Mouse (Mus musculus) intestine, embryonic 15.5 days (tissue): ENCODE data around the gene Golga1. TPM values are rescaled to one million over a fixed set of nuclear protein-coding genes. Genes with fewer than 3 reads are reported as not detected.
A peak's percentile ranks its signal among the peaks of the same experiment; 100 is the strongest.

Source experiments
- ATAC-seq: fragments of 200-750 bp; cut with Nextera tagmentation; 2 replicates; pipeline ENCODE4 v1.8.0; 2017; ENCODE audit warnings: moderate TSS enrichment, moderate library complexity
- H3K27ac ChIP-seq: fragments of 300-500 bp; sonication (generic); 2 replicates; pipeline ENCODE4 v1.5.1; 2015; ENCODE audit warnings: mild to moderate bottlenecking, inconsistent platforms
- H3K27me3 ChIP-seq: fragments of 300-500 bp; sonication (generic); replicated peaks from 2 replicates; pipeline ENCODE4 v1.6.1; 2015; ENCODE audit warnings: inconsistent platforms
- H3K36me3 ChIP-seq: fragments of 300-500 bp; sonication (generic); 2 replicates; pipeline ENCODE4 v1.6.1; 2015; ENCODE audit warnings: inconsistent platforms
- H3K4me1 ChIP-seq: fragments of 300-500 bp; sonication (generic); replicated peaks from 2 replicates; pipeline ENCODE4 v1.6.1; 2015; ENCODE audit warnings: inconsistent platforms
- H3K4me2 ChIP-seq: fragments of 300-500 bp; sonication (generic); replicated peaks from 2 replicates; pipeline ENCODE4 v1.6.1; 2015; ENCODE audit warnings: mild to moderate bottlenecking, inconsistent platforms
- H3K4me3 ChIP-seq: fragments of 300-500 bp; sonication (generic); replicated peaks from 2 replicates; pipeline ENCODE4 v1.5.1; 2015; ENCODE audit warnings: inconsistent platforms
- H3K9ac ChIP-seq: fragments of 300-500 bp; sonication (generic); 2 replicates; pipeline ENCODE4 v1.6.1; 2015; ENCODE audit warnings: inconsistent platforms
- H3K9me3 ChIP-seq: fragments of 300-500 bp; sonication (generic); 2 replicates; pipeline ENCODE4 v1.6.1; 2016; ENCODE audit warnings: inconsistent platforms
- WGBS: fragments of 180-500 bp; shearing (Covaris S2); methylation state at CpG from one replicate; pipeline ENCODE4 v1.1.7; 2015; 5-methylcytosine and 5-hydroxymethylcytosine counted together
- polyA plus RNA-seq: library from polyadenylated mRNA; unstranded; fragments of >200 nt; fragmentation: Nextera tagmentation; extraction: Ambion mirVana; gene quantifications from 2 replicates; pipeline ENCODE4 v1.2.1, GENCODE M21; 2015

The Golga1 gene
- polyA plus RNA-seq, 1 experiment from 2014 or later, result 28.9 TPM

DNA sequence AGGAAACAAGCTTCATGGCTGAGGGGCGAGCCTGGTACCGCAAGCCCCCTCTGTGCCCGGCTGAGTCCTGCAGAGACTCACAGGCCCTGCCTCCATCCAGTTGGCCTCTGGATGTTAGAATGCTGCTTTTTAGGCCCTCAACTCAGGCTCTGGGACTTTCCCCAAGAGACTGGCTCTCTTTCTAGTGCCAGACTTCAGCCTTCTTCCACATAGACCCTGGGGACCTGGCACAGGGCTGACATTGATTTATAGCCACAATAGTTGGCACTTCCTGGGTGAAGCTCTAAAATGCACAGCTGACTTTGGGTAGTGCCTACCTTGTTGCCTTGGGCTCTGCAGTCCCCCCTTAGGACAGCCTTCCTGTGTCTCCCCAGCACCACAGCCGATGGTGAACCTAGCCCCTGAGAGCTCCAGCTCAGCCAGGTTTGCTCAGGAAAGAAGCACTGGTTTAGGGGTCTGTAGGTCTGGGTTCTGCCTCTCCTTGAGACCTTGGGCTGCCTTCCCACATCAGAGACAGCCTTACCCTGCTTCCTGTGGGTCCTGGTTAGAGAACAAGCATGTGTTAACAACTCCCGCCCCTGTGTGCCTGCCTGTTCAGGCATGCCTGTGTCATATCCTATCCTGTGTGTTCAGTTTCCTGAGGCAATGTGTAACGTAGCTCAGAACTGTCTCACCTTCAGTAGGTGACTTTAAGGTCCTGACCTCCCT is 77.4 kb downstream of the Golga1 start:
- no peak for ATAC-seq
- H3K9me3 ChIP-seq, result no peaks in the 10 kb centered on the region
- no peak overlapping the region for H3K4me3 ChIP-seq
- no peak overlapping the region for H3K4me2 ChIP-seq
- no peak overlapping the region for H3K9ac ChIP-seq
- 81% methylated on average over 6 of the region's 6 CpGs for WGBS
- H3K27ac ChIP-seq, result no peak overlapping the region
- H3K4me1 ChIP-seq, result no peaks in the 10 kb centered on the region
- H3K36me3 ChIP-seq, result no peaks in the 10 kb centered on the region
- H3K27me3 ChIP-seq, result no peaks in the 10 kb centered on the region

DNA sequence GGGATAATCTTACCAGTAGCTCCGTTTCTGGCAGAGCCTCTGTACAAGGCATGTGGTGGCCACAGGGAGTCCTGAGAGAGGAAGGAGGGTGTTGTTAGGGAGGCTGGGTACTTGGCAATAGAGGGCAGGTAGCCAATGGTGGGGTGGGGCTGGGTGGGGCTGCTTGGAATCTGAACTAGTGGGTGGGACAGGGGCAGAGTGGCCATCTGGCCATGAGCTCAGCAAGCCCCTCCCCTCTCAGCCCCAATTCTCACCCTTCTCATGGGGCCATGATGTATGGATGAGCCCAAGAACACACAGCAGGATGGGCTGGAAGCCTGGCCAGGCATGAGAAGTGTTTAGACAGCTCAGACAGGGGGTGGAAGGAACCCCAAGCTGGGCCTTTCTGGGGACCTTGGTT is 78.0 kb downstream of the Golga1 start:
- Histone ChIP-seq H3K9me3 (no peaks in the 10 kb centered on the region), H3K4me1 (no peaks in the 10 kb centered on the region), H3K27ac (no peak overlapping the region), H3K4me3 (no peak overlapping the region), H3K4me2 (no peak overlapping the region), H3K27me3 (no peaks in the 10 kb centered on the region), H3K36me3 (no peaks in the 10 kb centered on the region), H3K9ac (no peak overlapping the region)
- 64% methylated on average over 1 of the region's 1 CpGs for WGBS
- ATAC-seq, result peak; percentile 54

- Histone ChIP-seq H3K27ac (no peak overlapping the region), H3K27me3 (no peaks in the 10 kb centered on the region), H3K4me2 (no peak overlapping the region), H3K4me3 (no peak overlapping the region), H3K36me3 (no peaks in the 10 kb centered on the region), H3K9me3 (no peaks in the 10 kb centered on the region), H3K4me1 (no peaks in the 10 kb centered on the region), H3K9ac (no peak overlapping the region)
- 80% methylated on average over 3 of the region's 3 CpGs for WGBS
- no peak for ATAC-seq
Measured at GRCm38 (mm10) chr2:38986580-38986979, 78.8 kb downstream of the Golga1 start.

DNA sequence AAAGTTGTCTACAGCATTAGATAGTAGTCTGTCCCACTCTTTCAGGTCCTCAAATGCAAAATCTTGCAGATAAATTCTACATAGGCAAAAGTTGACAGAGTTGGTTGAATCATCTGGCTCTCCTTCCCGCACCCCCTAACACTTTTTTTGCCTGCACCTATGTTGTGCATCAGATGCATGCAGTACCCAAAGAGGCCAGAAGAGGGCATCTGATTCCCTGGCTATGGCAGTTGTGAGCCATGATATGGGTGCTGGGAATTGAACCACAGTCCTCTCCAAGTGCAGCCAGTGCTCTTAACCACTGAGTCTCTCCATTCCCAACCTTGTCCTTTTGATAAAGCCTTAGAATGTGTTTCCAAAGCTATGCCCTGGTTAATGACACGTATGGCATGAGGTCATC is 81.9 kb downstream of the Golga1 start:
- 94% methylated on average over 2 of the region's 2 CpGs for WGBS
- Histone ChIP-seq H3K4me1 (no peaks in the 10 kb centered on the region), H3K9ac (no peak overlapping the region), H3K36me3 (no peaks in the 10 kb centered on the region), H3K4me2 (no peak overlapping the region), H3K27ac (no peak overlapping the region), H3K9me3 (no peaks in the 10 kb centered on the region), H3K4me3 (no peak overlapping the region), H3K27me3 (no peaks in the 10 kb centered on the region)
- ATAC-seq, result no peak

GRCm38 (mm10) chr2:38977837-38978236 is 87.5 kb downstream of the Golga1 start:
- ATAC-seq, result no peak
- Histone ChIP-seq H3K4me3 (no peak overlapping the region), H3K4me2 (no peak overlapping the region), H3K36me3 (no peaks in the 10 kb centered on the region), H3K27ac (no peak overlapping the region), H3K9ac (no peak overlapping the region), H3K4me1 (no peaks in the 10 kb centered on the region), H3K9me3 (no peaks in the 10 kb centered on the region), H3K27me3 (no peaks in the 10 kb centered on the region; the same call in 1 of the 2 replicates)
- WGBS, result 77% methylated on average over 4 of the region's 4 CpGs

- Histone ChIP-seq H3K4me3 (no peak overlapping the region), H3K27ac (no peak overlapping the region), H3K9ac (no peak overlapping the region), H3K27me3 (no peaks in the 10 kb centered on the region; the same call in 1 of the 2 replicates), H3K36me3 (no peaks in the 10 kb centered on the region), H3K9me3 (no peaks in the 10 kb centered on the region), H3K4me1 (no peaks in the 10 kb centered on the region), H3K4me2 (no peak overlapping the region)
- no peak for ATAC-seq
- 81% methylated on average over 21 of the region's 21 CpGs for WGBS
Measured at GRCm38 (mm10) chr2:38975941-38976805, 89.2 kb downstream of the Golga1 start.

GRCm38 (mm10) chr2:38975181-38975580 is 90.2 kb downstream of the Golga1 start:
- Histone ChIP-seq H3K9ac (no peak overlapping the region), H3K4me2 (no peak overlapping the region), H3K9me3 (no peaks in the 10 kb centered on the region), H3K27me3 (no peaks in the 10 kb centered on the region; the same call in 1 of the 2 replicates), H3K4me1 (no peaks in the 10 kb centered on the region), H3K27ac (no peak overlapping the region), H3K36me3 (no peaks in the 10 kb centered on the region), H3K4me3 (no peak overlapping the region)
- WGBS, result 74% methylated on average over 3 of the region's 3 CpGs
- ATAC-seq, result no peak

GRCm38 (mm10) chr2:38974171-38974570 is 91.2 kb downstream of the Golga1 start:
- H3K4me2 ChIP-seq, result no peak overlapping the region
- H3K4me1 ChIP-seq, result no peaks in the 10 kb centered on the region
- H3K9me3 ChIP-seq, result no peaks in the 10 kb centered on the region
- no peaks in the 10 kb centered on the region; the same call in 1 of the 2 replicates for H3K27me3 ChIP-seq
- ATAC-seq, result no peak
- no peaks in the 10 kb centered on the region for H3K36me3 ChIP-seq
- WGBS, result 54% methylated on average over 2 of the region's 2 CpGs
- H3K4me3 ChIP-seq, result no peak overlapping the region
- no peak overlapping the region for H3K9ac ChIP-seq
- no peak overlapping the region for H3K27ac ChIP-seq

DNA sequence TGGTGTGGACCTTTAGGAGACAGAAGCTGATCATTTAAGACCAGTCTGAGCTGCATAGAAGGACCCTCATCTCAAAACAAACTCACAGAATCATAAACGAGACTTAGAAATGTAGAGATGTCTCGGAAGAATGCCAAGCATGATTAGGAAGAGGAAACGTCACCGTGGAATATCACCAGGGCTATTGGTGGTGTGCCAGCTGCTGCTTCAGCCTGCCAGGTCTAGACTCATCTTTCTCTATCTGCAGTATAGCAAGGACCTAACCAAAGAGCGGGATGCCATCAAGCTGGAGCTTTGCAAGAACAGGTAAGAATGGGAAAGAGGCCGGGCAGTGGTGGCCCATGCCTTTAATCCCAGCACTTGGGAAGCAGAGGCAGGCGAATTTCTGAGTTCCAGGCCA is 91.6 kb downstream of the Golga1 start:
- Histone ChIP-seq H3K4me3 (no peak overlapping the region), H3K9ac (no peak overlapping the region), H3K4me1 (no peaks in the 10 kb centered on the region), H3K4me2 (no peak overlapping the region), H3K27me3 (no peaks in the 10 kb centered on the region; the same call in 1 of the 2 replicates), H3K27ac (no peak overlapping the region), H3K36me3 (no peaks in the 10 kb centered on the region), H3K9me3 (no peaks in the 10 kb centered on the region)
- ATAC-seq, result no peak
- WGBS, result 73% methylated on average over 7 of the region's 7 CpGs

DNA sequence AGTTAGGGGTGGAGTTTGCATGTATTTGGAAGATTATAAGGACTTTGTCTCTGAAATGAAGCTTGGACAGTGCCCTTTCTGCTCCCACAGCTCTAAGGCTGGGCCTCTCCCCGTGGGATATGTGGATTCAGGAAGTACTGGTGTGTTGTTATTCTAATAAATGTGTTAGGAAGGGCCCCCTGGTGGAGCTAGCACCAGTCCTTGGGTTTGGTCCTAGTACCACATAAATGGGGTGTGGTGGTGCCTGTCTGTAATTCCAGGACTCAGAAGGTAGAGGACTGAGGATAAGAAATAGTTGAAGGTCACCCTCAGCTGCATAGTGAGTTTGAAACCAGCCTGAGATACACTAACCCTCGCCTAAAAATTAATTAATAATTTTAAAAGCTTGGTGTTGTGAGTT is 92.1 kb downstream of the Golga1 start:
- 20% methylated on average over 2 of the region's 2 CpGs for WGBS
- no peaks in the 10 kb centered on the region for H3K36me3 ChIP-seq

GRCm38 (mm10) chr2:38970057-38970456 is 95.3 kb downstream of the Golga1 start:
- Histone ChIP-seq H3K27ac (no peak overlapping the region), H3K4me1 (no peaks in the 10 kb centered on the region), H3K4me3 (no peak overlapping the region), H3K27me3 (no peaks in the 10 kb centered on the region), H3K36me3 (no peaks in the 10 kb centered on the region), H3K9ac (no peak overlapping the region), H3K4me2 (no peak overlapping the region), H3K9me3 (no peaks in the 10 kb centered on the region)
- ATAC-seq, result peak; percentile 84
- WGBS, result 61% methylated on average over 5 of the region's 5 CpGs

More for the DNA sequence above, 92.1 kb downstream of the Golga1 start:
- no peak overlapping the region for H3K27ac ChIP-seq
- H3K4me3 ChIP-seq, result no peak overlapping the region
- H3K9me3 ChIP-seq, result no peaks in the 10 kb centered on the region
- no peaks in the 10 kb centered on the region for H3K4me1 ChIP-seq
- no peak overlapping the region for H3K4me2 ChIP-seq
- H3K27me3 ChIP-seq, result no peaks in the 10 kb centered on the region; the same call in 1 of the 2 replicates
- 0 out of 2 replicates have a peak, but pooled peaks have one; percentile 37 for ATAC-seq
- no peak overlapping the region for H3K9ac ChIP-seq

- 85% methylated on average over 2 of the region's 2 CpGs for WGBS
- Histone ChIP-seq H3K4me1 (no peaks in the 10 kb centered on the region), H3K4me2 (no peak overlapping the region), H3K9ac (no peak overlapping the region), H3K27me3 (no peaks in the 10 kb centered on the region), H3K4me3 (no peak overlapping the region), H3K27ac (no peak overlapping the region), H3K9me3 (no peaks in the 10 kb centered on the region), H3K36me3 (no peaks in the 10 kb centered on the region)
- no peak for ATAC-seq
Measured at GRCm38 (mm10) chr2:38969650-38970049, 95.7 kb downstream of the Golga1 start.
